Mouse (Mus musculus): ENCODE measurements around the gene Serpina1e.

The Serpina1e gene

DNA sequence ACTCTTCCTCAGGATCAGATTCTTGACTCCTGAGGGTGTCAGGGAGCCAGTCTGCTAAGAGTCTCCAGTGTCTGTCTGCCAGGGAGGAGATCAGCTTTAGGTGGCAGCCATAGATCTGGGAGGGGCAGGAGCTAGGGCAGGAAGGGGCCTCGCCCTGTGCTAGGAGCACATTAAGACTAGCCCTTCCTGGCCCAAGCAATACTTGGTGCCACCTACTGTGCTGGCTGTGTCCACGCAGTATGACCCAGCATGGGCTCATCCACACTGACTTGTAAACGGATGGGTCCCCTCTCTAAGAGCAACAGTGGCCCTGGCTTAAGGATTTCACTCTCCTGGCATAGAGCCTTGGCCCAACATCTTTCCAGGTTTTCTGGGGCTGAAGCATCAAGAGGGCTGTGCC is at the start of gene Serpina1e:
Gene Serpina1e (minus strand): TSS at position 178 of the 400 bp plus-strand sequence.
- no peak for DNase-seq (ENCODE audit: low read depth, low spot score)

DNA sequence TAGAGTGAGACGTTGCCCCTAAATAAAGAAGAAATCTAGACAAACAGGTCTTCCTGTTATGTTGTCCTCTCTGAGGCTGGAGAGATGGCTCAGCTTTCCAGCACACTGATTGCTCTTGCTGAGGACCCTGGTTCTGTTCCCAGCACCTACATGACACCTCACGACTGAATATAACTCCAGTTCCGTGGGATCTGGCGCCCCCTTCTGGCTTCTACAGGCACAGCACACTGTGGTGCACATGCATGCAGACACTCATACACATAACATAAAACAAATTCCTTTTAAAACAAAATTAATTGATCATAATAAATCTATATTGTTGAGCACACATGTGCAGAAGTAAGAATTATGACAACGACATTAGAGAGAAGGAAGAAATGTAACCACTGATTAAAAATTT is 45.9 kb upstream of the Serpina1e start:
- no peak for DNase-seq (ENCODE audit: low read depth, low spot score)

DNA sequence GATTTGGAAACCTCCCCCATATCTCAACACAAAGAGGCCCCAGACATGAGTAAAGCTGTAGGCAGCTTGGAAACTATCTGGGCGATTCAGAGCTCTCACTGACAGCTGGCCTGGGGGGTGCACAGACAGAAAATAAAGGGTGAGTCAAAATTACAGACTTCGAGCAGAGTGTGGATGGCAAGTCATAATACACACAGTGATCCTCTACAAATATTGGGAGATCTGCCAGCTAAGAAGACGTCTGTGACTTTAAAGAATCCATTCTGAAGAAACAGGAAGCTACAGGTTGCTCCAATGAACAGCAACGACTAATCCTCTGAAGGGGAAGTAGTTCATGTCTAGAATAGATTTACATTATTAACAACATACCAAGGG is 44.5 kb upstream of the Serpina1e start:
- peak; percentile 16 for DNase-seq (ENCODE audit: low read depth, low spot score)

DNA sequence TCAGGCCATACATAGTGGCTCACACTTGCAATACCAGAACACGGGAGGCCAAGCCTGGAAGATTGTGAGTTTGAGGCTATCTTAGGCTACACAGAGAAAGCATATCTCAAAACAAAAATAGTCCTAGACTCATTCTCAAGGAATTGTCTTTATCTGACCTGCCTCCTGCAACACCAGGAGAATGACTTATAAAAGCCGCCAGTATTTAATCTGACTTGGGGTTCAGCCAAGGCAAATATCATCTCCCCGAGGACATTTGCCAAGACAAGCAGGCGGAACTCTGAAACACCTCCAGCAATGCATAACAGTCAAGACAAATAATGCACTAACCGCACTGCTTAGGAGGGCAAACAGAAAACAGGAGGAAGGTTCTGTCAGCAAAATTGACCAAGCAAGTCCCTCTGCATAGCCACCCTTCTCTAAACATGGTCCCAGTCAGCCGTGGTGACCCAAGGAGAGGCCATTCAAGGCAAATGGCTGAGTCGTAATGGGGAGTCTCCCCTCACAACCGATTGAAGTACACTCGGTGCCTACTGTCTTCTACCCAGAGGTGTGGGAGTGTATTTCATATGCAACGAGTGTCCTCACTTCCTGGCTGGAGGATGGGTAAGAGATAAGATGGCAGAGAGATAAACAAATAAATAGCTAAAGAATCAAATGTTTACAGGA is 43.9 kb upstream of the Serpina1e start:
- no peak for DNase-seq (ENCODE audit: low read depth, low spot score)

DNA sequence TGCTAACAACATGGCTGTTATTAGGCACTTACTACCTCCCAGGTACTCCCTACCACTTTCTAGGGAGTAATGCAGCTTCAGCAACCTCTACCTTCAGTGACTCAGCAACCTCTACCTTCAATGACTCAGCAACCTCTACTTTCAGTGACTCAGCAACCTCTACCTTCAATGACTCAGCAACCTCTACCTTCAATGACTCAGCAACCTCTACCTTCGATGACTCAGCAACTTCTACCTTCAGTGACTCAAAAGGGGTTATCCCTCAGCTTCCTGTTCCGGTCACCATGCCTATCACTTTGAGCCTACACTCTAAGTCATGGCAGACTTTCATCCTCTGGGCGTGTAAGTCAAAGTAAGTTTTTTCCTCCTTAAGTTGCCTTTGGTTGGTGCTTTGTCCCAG is 41.8 kb upstream of the Serpina1e start:
- DNase-seq (ENCODE audit: low read depth, low spot score) = no peak

DNA sequence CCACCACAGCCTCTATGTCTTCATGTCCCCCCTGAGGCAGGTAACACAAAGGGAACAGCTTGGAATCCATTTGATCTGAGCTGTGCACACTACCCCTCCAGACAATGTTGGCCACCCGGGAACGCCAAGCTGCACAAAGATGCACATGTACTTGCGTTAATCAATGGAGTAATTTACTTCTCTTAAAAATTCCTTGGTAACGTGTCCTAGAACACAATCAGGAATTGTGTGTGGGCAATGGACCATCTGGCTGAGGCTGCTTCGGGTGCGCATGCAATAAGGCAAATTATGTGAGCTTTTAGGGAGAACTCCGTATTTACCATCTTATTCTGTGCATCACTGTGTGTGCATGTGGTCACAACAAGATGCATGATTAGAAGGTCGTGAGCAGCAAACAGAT is 40.8 kb upstream of the Serpina1e start:
- no peak for DNase-seq (ENCODE audit: low read depth, low spot score)

DNA sequence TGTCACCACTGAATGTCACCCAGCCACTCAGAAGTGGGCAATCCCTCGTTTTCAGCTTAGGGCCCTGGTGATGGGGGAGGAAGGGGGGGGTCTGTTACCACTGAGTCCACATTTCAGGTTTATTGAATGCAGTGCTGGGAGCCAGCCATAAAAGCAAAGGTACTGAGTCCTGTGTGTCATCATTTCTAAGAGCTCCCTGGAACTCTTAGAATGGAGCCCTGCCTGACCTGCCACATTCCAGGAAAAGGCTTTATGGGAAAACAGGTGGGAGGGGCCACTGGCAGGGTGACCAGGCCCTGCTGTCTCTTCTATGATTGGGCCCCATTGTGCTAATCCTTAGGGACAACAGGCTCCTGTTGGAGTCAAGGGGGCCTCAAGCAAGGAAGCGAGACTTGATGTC is 37.7 kb upstream of the Serpina1e start:
- DNase-seq (ENCODE audit: low read depth, low spot score) = no peak

DNA sequence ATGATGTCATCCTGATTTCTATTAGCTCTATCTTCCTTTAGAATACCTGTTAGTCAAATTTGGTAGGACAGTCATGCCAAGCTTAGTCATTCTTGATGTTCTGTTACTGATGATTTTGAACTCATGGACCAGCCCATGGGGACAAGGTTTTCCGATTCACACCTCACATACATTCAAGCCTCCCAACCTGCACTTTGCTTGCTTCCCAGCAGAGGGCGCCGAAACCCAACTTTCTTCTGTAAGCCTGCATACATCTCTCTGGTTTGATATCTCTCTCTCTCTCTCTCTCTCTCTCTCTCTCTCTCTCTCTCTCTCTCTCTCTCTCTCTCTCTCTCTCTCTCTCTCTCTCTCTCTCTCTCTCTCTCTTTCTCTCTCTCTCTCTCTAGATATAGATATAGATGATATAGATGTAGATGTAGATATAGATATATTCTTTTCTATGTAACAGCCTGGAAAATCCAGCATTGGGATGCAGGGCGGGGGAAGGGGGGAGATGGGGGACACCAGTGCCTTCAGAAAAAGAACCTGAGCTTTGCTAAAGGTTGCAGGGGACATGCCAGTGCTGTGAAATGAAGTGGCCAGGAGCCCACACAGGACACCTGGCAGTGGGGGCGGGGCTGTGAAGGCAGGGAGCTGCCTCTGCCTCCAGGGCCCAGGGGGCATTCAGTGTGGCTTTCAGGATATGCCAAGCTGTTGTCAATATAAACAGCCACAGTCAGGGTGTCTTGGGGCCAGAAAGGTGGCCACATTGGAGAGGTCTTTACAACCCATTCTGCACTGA is 36.7 kb upstream of the Serpina1e start:
- no peak for DNase-seq (ENCODE audit: low read depth, low spot score)

DNA sequence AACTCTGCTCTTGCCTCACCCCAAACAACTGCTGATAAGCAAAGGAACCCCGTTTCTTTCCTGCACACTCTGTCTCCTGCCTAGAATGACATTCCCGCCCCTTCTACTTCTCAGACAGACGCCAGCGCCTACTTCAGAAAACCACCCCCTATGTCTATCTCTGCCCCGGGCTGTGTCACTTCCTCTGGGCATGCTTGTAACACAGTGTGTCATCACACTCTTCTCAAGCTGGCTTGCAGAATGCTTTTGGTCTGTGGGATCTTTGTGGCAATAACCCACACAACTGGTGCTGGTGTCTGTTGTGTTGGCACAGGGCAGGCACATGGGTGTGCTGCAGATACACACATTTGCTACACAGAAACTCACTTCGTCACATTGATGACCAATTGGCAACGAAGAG is 34.2 kb upstream of the Serpina1e start:
- DNase-seq (ENCODE audit: low read depth, low spot score) = no peak

DNA sequence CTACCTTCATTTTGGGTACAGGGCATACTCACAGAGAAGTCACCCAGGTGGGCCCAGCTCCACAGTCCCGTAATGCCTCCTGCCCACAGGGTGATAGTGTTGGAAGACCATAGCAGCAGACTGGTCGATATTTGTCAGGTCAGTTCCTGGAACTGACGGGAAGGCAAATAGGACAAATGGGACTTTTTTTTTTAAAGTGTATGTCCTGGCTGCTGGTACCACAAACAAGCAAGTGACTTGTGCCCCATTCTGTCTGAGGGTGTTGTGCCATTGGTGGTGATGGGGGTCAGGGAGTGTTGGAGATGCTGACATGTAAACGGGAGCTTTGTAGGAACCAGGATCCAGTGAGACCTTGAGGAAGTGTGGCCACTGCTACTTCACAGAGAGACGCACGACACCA is 31.1 kb upstream of the Serpina1e start, which contains the start of gene Serpina11:
Gene Serpina11 (minus strand): TSS at position 101 of the 400 bp plus-strand sequence.
- no peak for DNase-seq (ENCODE audit: low read depth, low spot score)

DNA sequence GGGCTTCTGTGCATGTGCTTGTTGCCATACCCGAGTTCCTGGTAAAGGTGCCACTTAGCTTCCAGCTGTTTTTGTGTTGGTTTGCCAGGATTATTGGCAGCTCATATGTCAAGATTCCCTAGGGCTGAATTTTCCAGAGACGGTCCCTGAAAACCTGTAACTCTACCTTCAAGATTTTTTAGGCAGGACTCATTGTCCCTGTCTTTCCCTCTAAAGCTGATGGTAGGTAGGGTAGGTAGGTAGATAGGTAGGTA is 30.7 kb upstream of the Serpina1e start:
- no peak for DNase-seq (ENCODE audit: low read depth, low spot score)

DNA sequence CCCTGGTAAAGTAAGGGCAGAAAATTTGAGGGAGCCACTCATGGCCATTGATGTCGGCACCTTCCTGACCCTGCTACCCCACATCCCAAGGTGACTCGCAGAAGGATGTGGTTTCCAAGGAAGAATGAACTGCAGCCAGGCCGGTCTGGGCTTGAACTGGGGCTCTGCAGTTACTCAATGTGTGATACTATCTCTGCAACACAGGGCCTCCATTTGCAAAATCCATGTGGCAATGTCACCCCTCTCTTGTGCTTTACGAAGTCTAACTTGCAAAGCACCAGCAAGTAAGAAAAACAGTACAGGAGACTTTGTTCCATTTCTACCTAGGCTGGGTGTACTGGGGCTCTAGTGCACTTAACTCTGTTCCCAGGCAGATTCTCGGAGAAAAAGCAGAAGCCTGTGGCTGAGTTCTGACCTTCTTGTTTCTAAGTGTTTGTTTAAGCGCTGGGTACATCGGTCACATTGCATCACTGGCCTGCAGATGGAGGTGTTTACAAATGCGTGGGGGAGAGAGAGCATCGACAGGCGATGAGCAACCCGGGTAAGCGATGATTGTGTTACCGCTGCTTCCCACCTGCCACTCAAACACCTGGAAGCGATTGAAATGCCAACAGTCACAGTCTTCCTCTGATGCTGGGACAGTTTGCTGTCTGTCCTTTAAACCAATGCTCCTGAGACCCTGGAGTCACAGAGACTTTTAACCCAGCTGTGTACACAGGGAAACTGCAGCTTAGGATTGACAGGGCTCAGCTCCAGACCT is 30.2 kb upstream of the Serpina1e start:
- DNase-seq (ENCODE audit: low read depth, low spot score) = no peak

DNA sequence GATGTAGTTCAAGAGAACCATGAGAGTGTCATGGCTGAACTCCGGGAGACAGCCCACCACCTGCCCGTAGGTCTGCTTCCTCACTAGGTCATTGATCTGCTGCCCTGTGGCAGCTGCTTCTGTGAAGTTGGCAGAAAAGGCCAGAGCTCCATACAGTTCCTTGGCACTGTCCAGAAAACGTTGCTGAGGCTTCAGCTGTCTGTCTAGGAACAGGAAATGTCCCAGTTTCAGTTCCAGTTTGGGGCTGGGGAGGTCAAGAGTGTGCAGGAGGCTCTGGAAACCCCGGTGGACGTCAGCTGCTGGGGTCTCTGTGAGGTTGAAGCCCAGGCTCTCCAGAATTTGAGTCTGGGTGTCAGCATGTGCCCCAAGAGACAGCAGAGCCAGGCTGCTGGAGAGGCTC is 27.1 kb upstream of the Serpina1e start:
- DNase-seq (ENCODE audit: low read depth, low spot score) = no peak

DNA sequence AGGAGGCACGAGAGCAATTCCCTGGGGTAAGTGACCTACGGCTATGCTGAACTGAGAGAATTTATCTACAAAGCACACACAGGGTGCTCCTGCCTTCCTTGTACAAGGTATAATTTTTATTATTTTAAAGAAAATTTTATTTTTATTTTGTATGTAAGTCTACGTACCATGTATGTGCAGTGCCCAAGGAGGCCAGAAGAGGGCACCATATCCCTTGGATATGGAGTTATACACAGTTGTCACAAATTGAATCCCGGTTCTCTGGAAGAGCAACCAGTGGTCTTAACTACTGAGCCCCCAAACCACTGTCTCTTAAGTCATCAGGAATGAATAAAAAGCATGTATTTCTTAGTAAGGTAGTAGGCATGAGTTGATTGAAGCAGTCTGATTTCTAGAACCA is 26.2 kb upstream of the Serpina1e start:
- no peak for DNase-seq (ENCODE audit: low read depth, low spot score)

DNA sequence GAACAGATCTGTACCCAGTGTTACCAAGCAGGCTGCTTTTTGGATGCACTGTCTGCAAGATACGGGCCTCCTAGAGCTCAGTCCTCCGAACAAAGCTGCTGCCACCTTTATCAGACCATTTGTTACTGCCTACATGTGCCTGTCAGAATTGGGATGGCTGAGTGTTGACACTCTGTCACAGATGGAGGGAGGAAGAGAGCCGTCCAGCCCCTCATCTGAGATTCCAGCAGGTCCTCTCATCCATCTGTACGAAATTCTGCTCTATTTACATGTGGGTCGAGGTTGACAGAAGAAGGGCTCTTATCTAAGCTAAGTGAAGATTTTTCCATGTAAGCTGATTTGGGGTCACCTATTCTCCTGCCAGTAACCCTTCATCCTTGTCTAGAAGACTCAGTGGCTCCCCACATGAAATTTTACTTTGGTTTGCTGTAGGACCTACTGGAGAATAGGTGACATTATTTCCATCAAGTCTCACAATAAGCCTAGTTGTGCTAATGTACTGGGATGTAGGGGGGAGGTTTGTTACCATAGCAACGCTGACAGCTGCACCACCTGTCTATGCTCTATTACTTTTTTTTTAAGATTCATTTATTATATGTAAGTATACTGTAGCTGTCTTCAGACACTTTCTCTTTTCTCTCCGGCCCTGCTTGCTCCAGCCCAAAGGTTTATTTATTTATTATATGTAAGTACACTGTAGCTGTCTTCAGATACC is 23.0 kb upstream of the Serpina1e start:
- no peak for DNase-seq (ENCODE audit: low read depth, low spot score)

DNA sequence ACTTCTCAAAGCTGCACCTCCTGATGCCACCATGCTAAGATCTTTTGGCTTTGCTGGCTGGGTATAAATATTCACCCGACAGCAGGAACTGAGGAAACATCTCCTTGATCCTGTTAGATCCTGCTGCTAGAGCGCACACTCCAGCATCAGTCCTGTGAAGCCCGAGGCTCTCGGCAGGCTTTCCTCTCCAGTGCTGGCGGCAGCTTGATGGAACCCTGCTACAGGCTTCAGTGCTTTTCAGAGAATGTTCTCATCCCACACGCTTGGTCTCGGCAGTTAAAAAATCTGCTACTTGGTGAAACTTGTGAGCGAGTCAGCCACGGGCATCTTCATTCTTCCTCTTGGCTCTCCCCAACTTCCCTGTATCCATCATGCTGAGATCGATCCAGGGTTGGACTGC is 19.5 kb upstream of the Serpina1e start:
- DNase-seq (ENCODE audit: low read depth, low spot score) = no peak

DNA sequence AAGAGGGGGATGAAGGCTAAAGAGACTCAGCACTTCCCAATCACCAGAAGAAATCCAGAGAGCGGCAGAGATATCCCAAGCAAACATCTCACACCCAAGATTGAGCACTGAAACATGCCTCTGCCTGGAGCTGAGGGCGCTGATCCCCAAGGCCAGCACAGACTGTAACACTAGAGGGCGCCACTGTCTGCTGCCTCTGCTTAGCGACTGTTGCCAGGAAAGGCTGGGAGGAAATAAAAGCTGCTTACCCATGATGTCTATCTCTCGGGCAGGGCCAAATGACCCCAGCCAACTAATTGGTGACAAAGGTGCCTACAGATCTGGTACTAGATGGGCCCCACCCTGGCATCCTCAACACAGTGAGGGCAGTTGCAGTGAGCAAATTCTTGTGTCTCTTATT is 19.1 kb upstream of the Serpina1e start:
- no peak for DNase-seq (ENCODE audit: low read depth, low spot score)

DNA sequence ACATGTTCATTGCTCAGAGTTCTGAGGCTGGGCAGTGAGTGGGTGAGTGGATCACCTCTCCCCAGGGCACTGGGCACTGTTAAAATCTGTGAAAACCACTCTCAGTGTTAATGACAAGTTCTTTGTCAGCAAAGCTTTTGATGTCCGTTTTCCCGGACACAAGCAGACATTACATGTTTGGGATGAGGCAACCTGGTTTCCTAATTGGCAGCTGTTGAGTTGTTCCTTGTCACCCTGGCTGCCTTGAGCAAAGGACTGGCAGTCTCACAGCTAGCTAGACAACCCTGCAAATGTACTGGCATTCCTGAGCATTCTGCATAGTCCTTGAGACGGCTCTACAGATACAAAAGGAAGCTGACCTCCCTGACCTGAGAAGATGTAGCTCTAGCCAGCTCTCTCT is 18.3 kb upstream of the Serpina1e start:
- DNase-seq (ENCODE audit: low read depth, low spot score) = no peak

DNA sequence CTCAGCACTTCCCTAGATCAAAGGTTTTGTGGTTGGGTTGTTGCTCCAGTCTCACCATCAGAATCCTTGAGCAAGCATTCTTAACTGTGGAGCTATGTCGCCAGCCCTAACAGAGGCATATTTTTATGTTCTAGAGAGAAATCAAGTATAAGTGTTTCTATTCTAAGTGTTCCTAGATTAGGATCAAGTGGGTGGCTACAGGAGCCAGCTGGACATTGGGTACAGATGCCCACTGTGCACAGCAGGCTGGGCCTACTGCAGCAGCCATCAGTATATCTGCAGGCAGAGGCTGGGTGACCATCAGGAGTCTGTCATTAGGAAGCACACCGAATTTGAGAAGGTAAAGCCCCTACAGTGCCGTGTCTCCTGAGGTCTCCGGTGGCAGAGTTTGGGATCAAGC is 12.3 kb upstream of the Serpina1e start:
- peak; percentile 51 for DNase-seq (ENCODE audit: low read depth, low spot score)

DNA sequence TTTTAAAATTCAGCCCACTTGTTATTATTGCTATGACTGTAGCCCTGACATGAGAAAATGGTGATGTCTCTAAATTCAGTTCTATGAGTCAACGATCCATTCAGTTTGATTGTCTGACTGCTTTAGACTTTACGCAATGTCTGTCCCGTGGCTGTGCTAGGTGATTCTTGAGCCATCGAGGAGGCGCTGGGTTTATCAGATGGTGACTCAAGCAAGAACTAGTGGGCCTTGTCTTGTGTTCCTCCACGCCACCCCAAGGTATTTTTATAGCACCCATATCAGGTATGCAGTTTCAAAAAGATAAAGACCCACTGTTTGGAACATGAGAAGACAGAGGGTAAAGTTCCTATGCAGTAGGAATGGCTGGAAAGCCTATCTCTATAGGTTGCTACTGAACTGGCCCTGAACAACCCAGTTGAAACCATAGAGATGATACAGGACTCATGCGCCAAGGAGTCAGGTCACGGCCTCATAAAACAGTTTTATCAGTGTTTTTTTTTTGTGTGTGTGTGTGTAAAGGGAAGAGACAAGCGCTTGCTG is 10.9 kb upstream of the Serpina1e start:
- no peak for DNase-seq (ENCODE audit: low read depth, low spot score)

DNA sequence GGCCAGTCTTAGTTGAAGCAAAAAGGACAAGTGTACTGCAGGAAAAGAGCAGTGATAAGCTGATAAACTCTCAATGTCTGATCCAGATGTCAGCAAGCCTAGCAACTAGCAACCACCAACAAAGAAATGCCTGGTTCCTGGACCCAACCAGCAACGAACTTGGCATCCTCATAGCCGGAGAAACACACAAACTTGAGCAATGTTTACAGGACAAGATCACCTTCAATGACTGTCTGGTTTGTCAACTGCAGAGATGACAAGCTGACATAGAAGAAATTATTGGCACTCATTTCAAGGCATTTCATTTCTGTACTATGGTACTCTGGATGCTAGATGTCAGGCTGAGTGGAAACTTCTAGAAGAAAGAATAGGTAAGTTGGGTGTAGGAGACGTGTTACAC is 8.0 kb upstream of the Serpina1e start:
- no peak for DNase-seq (ENCODE audit: low read depth, low spot score)

DNA sequence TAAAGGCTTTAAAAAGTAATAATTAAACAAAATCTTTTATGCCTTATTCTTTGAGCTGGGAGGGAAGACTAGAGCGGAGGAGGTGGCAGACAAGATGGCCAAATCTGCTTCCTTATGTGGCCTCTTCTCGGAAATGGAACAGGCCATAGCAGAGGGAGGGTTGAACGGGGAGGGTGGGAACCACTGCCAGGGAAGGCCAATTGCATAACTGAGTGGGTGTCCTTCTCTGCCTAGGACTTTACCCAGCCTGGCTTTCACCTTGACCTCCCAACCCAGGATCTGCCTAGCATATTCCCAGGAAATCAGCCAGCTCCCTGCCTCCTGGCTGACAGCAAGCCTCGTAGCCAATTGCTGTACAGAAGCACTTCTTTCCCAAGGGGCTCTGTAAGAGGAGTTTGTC is 4.5 kb upstream of the Serpina1e start:
- DNase-seq (ENCODE audit: low read depth, low spot score) = no peak
